Mouse (Mus musculus): ENCODE data around the gene Krtap10-4.
"Not testable (repeated sequence)": the region's sequence is repeated elsewhere in the genome, so short reads cannot be mapped to it uniquely, and the experiment has no call there.

The Krtap10-4 gene

DNA sequence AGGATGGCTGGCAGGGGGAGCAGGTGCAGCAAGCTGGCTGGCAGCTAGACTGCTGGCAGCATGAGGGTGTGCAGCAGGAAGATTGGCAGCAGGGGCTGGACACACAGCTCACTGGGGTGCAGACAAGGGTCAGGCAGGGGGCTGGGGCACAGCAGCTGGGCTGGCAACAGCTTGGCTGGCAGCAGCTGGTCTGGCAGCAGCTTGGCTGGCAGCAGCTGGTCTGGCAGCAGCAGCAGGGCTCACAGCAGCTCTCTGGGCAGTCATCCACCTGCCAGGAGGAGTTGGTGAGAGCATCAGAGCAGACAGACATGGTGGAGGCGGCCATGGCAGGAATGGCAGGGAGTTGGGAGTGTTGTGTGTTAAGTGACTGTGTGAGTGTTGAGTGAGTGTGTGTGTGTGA, 39.0 kb downstream of the Krtap10-4 start, which contains the start of gene Gm7137:
Gene Gm7137, minus strand, starts transcription at position 325 of the 400 bp plus-strand sequence.
- DNase-seq: not testable (repeated sequence)

DNA sequence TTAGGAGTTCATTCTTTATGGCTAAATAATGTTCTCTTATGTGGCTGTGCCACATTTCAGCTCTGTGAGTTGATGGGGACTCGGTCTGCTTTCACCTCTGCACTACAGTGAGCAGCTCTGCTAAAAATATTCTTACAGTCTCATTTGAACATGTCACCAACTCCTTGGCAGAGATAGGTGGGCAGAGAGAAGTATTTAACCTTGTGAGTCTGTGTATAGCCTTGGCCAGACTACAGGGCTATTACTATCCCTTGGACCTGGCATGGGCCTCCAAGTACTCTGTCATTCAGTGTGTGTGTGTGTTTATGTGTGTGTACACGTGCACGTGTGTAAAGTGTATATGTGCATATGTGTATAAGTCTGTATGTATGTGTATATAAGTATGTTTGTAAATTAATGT, 43.5 kb downstream of the Krtap10-4 start:
- DNase-seq: not testable (repeated sequence)

GRCm38 (mm10) chr10:77782442-77782841, 44.5 kb downstream of the Krtap10-4 start, which contains the start of gene Gm3250:
TSS of gene Gm3250 (minus strand) at chr10:77782542.
- not testable (repeated sequence) for DNase-seq

GRCm38 (mm10) chr10:77776844-77777243, 50.1 kb downstream of the Krtap10-4 start, which contains the start of gene Gm7138:
TSS of gene Gm7138 (minus strand) at chr10:77776944.
- not testable (repeated sequence) for DNase-seq
